Mouse (Mus musculus) liver, adult 2 months (tissue): ENCODE data around the gene Fam50b. TPM values are rescaled to one million over a fixed set of nuclear protein-coding genes. Genes with fewer than 3 reads are reported as not detected.

Experiments used
- DNase-seq: peaks from one replicate; pipeline ENCODE4 v3.0.0-alpha.2; 2011; ENCODE audit warnings: low read depth, low spot score; ENCODE audit errors: extremely low read depth
- H3K27ac ChIP-seq: fragments of 200-500 bp; replicated peaks from 2 replicates; pipeline ENCODE4 v1.5.1; 2012; ENCODE audit warnings: low read depth, mild to moderate bottlenecking, control low read depth, inconsistent platforms, low read length; ENCODE audit not compliant: insufficient read depth
- H3K27me3 ChIP-seq: fragments of 200-500 bp; 2 replicates; pipeline ENCODE4 v1.6.1; 2012; ENCODE audit warnings: mild to moderate bottlenecking, moderate library complexity, low read length, inconsistent platforms; ENCODE audit not compliant: control insufficient read depth, insufficient read depth
- H3K36me3 ChIP-seq: fragments of 200-500 bp; 2 replicates; pipeline ENCODE4 v1.6.1; 2012; ENCODE audit warnings: low read length, inconsistent platforms; ENCODE audit not compliant: control insufficient read depth, insufficient read depth
- H3K4me1 ChIP-seq: fragments of 200-500 bp; 2 replicates; pipeline ENCODE4 v1.6.1; 2011; ENCODE audit warnings: low read length; ENCODE audit not compliant: control insufficient read depth, insufficient read depth
- H3K4me3 ChIP-seq: fragments of 200-500 bp; 2 replicates; pipeline ENCODE4 v1.5.1; 2011; ENCODE audit warnings: low read depth, mild to moderate bottlenecking, control low read depth, low read length, moderate library complexity; ENCODE audit not compliant: insufficient read depth
- H3K79me2 ChIP-seq: fragments of 200-500 bp; 2 replicates; pipeline ENCODE4 v1.6.1; 2012; ENCODE audit warnings: inconsistent platforms, mild to moderate bottlenecking, low read length, moderate library complexity; ENCODE audit not compliant: control insufficient read depth, insufficient read depth
- H3K9ac ChIP-seq: fragments of 200-500 bp; 2 replicates; pipeline ENCODE4 v1.6.1; 2012; ENCODE audit warnings: low read depth, mild to moderate bottlenecking, control low read depth, inconsistent platforms, low read length
- CTCF ChIP-seq: fragments of 200-500 bp; IDR thresholded peaks from 2 replicates; pipeline ENCODE4 v1.5.1; 2011; ENCODE audit warnings: low read depth, low read length, control low read depth
- POLR2A ChIP-seq: fragments of 200-500 bp; IDR thresholded peaks from 2 replicates; pipeline ENCODE4 v1.6.1; 2011; ENCODE audit warnings: low read length, control low read depth; ENCODE audit not compliant: insufficient read depth; ENCODE audit errors: extremely low read depth
- WGBS: fragments of 180-500 bp; shearing (Covaris S2); methylation state at CpG from one replicate; pipeline ENCODE4 v1.1.7; 2018; 5-methylcytosine and 5-hydroxymethylcytosine counted together
- polyA plus RNA-seq: library from polyadenylated mRNA; depleted of rRNA; stranded (reverse); fragments of >200 nt; gene quantifications from 2 replicates; pipeline ENCODE4 v1.2.3, GENCODE M21; 2012
- total RNA-seq: library from RNA; depleted of rRNA; stranded (reverse); fragments of >200 nt; gene quantifications from 2 replicates; pipeline ENCODE4 v1.2.3, GENCODE M21; 2014

Fam50b gene
- total and polyA plus RNA-seq, 2 experiments = 0.59 TPM; not detected in 1

GRCm38 (mm10) chr13:34741254-34741653, 6.6 kb downstream of the Fam50b start:
- 93% methylated on average over 9 of the region's 9 CpGs for WGBS
- TF ChIP-seq POLR2A (no peak), CTCF (peak; percentile 46)
- no peaks in the 10 kb centered on the region for H3K79me2 ChIP-seq
- no peak for DNase-seq
- peak overlapping the region; percentile 60; the same call in 1 of the 2 replicates for H3K27ac ChIP-seq
- H3K9ac ChIP-seq = no peak overlapping the region
- H3K36me3 ChIP-seq = no peaks in the 10 kb centered on the region
- H3K4me1 ChIP-seq = peaks cover 9% of the 10 kb centered on the region
- no peaks in the 10 kb centered on the region for H3K27me3 ChIP-seq
- H3K4me3 ChIP-seq = no peak overlapping the region

- H3K4me1 ChIP-seq = peaks cover 6% of the 10 kb centered on the region
- H3K79me2 ChIP-seq = no peaks in the 10 kb centered on the region
- H3K36me3 ChIP-seq = no peaks in the 10 kb centered on the region
- TF ChIP-seq CTCF (peak; percentile 63), POLR2A (no peak)
- 32% methylated on average over 3 of the region's 3 CpGs for WGBS
- H3K4me3 ChIP-seq = no peak overlapping the region
- DNase-seq = peak; percentile 84
- no peak overlapping the region for H3K9ac ChIP-seq
- no peaks in the 10 kb centered on the region for H3K27me3 ChIP-seq
- peak overlapping the region; percentile 60 for H3K27ac ChIP-seq
These were observed 7.3 kb downstream of the Fam50b start for GRCm38 (mm10) chr13:34741813-34742568.

- H3K36me3 ChIP-seq = no peaks in the 10 kb centered on the region
- TF ChIP-seq POLR2A = no peak
- TF ChIP-seq CTCF = no peak
- no peaks in the 10 kb centered on the region for H3K4me1 ChIP-seq
- no peak overlapping the region for H3K4me3 ChIP-seq
- no peak overlapping the region for H3K27ac ChIP-seq
- no peaks in the 10 kb centered on the region for H3K79me2 ChIP-seq
- no peaks in the 10 kb centered on the region for H3K27me3 ChIP-seq
- 93% methylated on average over 34 of the region's 34 CpGs for WGBS
- H3K9ac ChIP-seq = no peak overlapping the region
- no peak for DNase-seq
These were observed 12.2 kb downstream of the Fam50b start for GRCm38 (mm10) chr13:34746811-34747210.

GRCm38 (mm10) chr13:34748530-34748929, 13.9 kb downstream of the Fam50b start:
- TF ChIP-seq POLR2A = no peak
- TF ChIP-seq CTCF = no peak
- no peak for DNase-seq

GRCm38 (mm10) chr13:34759202-34759601, 24.6 kb downstream of the Fam50b start:
- Histone ChIP-seq H3K27me3 (no peaks in the 10 kb centered on the region), H3K36me3 (no peaks in the 10 kb centered on the region), H3K27ac (no peak overlapping the region), H3K4me1 (no peaks in the 10 kb centered on the region), H3K9ac (no peak overlapping the region), H3K79me2 (no peaks in the 10 kb centered on the region), H3K4me3 (no peak overlapping the region)
- DNase-seq = no peak
- WGBS = 97% methylated on average over 9 of the region's 9 CpGs
- TF ChIP-seq POLR2A (no peak), CTCF (no peak)

More at GRCm38 (mm10) chr13:34748530-34748929, 13.9 kb downstream of the Fam50b start:
- 81% methylated on average over 3 of the region's 3 CpGs for WGBS
- Histone ChIP-seq H3K4me3 (no peak overlapping the region), H3K27ac (no peak overlapping the region), H3K79me2 (no peaks in the 10 kb centered on the region), H3K9ac (no peak overlapping the region), H3K4me1 (no peaks in the 10 kb centered on the region), H3K36me3 (no peaks in the 10 kb centered on the region), H3K27me3 (no peaks in the 10 kb centered on the region)
